Mouse (Mus musculus): ENCODE results near the gene Eno1. TPM values are rescaled to one million over a fixed set of nuclear protein-coding genes. Genes with fewer than 3 reads are reported as not detected.
A peak's percentile ranks its signal among the peaks of the same experiment; 100 is the strongest.

Eno1 gene
- polyA plus RNA-seq, 1 experiment, result 636 TPM

- Histone ChIP-seq H3K4me1 (ENCODE audit: control insufficient read depth, insufficient read depth, low read length) (peaks cover 29% of the 10 kb centered on the region), H3K36me3 (ENCODE audit: control insufficient read depth, insufficient read depth, low read length) (no peaks in the 10 kb centered on the region; the same call in 1 of the 2 replicates), H3K4me3 (ENCODE audit: insufficient read depth, low read depth, low read length) (no peak overlapping the region), H3K27me3 (replicated peaks; ENCODE audit: control insufficient read depth, insufficient read depth, low read length) (no peaks in the 10 kb centered on the region), H3K27ac (ENCODE audit: insufficient read depth, low read depth, low read length) (no peak overlapping the region)
- TF ChIP-seq POLR2A (IDR thresholded peaks at IDR 0.05; ENCODE audit: low read depth, low read length), result no peak
- TF ChIP-seq CTCF (conservative IDR thresholded peaks at IDR 0.05; ENCODE audit: insufficient read depth, insufficient read length, low read depth, low read length), result no peak
- 67% methylated on average over 8 of the region's 8 CpGs for WGBS
- DNase-seq, result no peak
These were observed 1.8 kb upstream of the Eno1 start for GRCm38 (mm10) chr4:150234599-150235327.

DNA sequence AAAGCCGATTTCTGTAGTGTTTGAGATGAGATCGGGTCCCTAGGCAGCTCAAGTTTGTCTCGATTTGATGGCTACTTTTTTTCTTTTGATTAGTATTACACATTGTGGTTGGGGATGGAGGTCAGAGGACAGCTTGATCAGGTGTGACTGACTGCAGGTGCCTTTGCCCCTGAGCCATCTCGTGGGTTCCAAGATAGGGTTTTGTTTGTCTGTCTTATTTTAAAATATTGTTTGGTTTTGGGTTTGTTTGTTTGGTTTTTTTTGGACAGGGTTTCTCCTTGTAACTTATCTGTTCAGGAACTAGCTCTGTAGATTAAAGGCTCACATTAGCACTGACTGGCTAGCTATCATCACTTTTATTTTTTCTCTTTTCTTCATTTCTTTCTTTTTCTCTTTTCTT is 936 bp upstream of the Eno1 start:
- WGBS, result 70% methylated on average over 4 of the region's 4 CpGs
- no peaks in the 10 kb centered on the region for H3K27me3 ChIP-seq (replicated peaks; ENCODE audit: control insufficient read depth, insufficient read depth, low read length)
- H3K4me1 ChIP-seq (ENCODE audit: control insufficient read depth, insufficient read depth, low read length), result peaks cover 28% of the 10 kb centered on the region
- H3K27ac ChIP-seq (ENCODE audit: insufficient read depth, low read depth, low read length), result no peak overlapping the region
- DNase-seq, result no peak
- TF ChIP-seq POLR2A (IDR thresholded peaks at IDR 0.05; ENCODE audit: low read depth, low read length), result no peak
- TF ChIP-seq CTCF (conservative IDR thresholded peaks at IDR 0.05; ENCODE audit: insufficient read depth, insufficient read length, low read depth, low read length), result no peak
- no peak overlapping the region for H3K4me3 ChIP-seq (ENCODE audit: insufficient read depth, low read depth, low read length)
- no peaks in the 10 kb centered on the region; the same call in 1 of the 2 replicates for H3K36me3 ChIP-seq (ENCODE audit: control insufficient read depth, insufficient read depth, low read length)

- WGBS, result 73% methylated on average over 8 of the region's 8 CpGs
- Histone ChIP-seq H3K27ac (ENCODE audit: insufficient read depth, low read depth, low read length) (peak overlapping the region; percentile 87), H3K36me3 (ENCODE audit: control insufficient read depth, insufficient read depth, low read length) (no peaks in the 10 kb centered on the region; the same call in 1 of the 2 replicates), H3K27me3 (replicated peaks; ENCODE audit: control insufficient read depth, insufficient read depth, low read length) (no peaks in the 10 kb centered on the region), H3K4me1 (ENCODE audit: control insufficient read depth, insufficient read depth, low read length) (peaks cover 28% of the 10 kb centered on the region), H3K4me3 (ENCODE audit: insufficient read depth, low read depth, low read length) (peak overlapping the region; percentile 95)
- DNase-seq, result no peak
- TF ChIP-seq CTCF (conservative IDR thresholded peaks at IDR 0.05; ENCODE audit: insufficient read depth, insufficient read length, low read depth, low read length), result no peak
- TF ChIP-seq POLR2A (IDR thresholded peaks at IDR 0.05; ENCODE audit: low read depth, low read length), result no peak
These were observed 490 bp upstream of the Eno1 start for GRCm38 (mm10) chr4:150236031-150236430.

GRCm38 (mm10) chr4:150237636-150238361 is 1.3 kb downstream of the Eno1 start:
- Histone ChIP-seq H3K4me3 (ENCODE audit: insufficient read depth, low read depth, low read length) (peak overlapping the region; percentile 95), H3K4me1 (ENCODE audit: control insufficient read depth, insufficient read depth, low read length) (peaks cover 25% of the 10 kb centered on the region), H3K27me3 (replicated peaks; ENCODE audit: control insufficient read depth, insufficient read depth, low read length) (no peaks in the 10 kb centered on the region), H3K36me3 (ENCODE audit: control insufficient read depth, insufficient read depth, low read length) (no peaks in the 10 kb centered on the region; the same call in 1 of the 2 replicates), H3K27ac (ENCODE audit: insufficient read depth, low read depth, low read length) (peak overlapping the region; percentile 95)
- no peak for TF ChIP-seq CTCF (conservative IDR thresholded peaks at IDR 0.05; ENCODE audit: insufficient read depth, insufficient read length, low read depth, low read length)
- TF ChIP-seq POLR2A (IDR thresholded peaks at IDR 0.05; ENCODE audit: low read depth, low read length), result no peak
- DNase-seq, result peak; percentile 56
- 1% methylated on average over 21 of the region's 21 CpGs for WGBS

GRCm38 (mm10) chr4:150238433-150239086 is 2.0 kb downstream of the Eno1 start:
- H3K4me3 ChIP-seq (ENCODE audit: insufficient read depth, low read depth, low read length), result peak overlapping the region; percentile 95

GRCm38 (mm10) chr4:150239087-150239480 is 2.6 kb downstream of the Eno1 start:
- Histone ChIP-seq H3K27ac (ENCODE audit: insufficient read depth, low read depth, low read length) (0 out of 2 replicates have a peak overlapping the region, but pooled peaks have one; percentile 5), H3K27me3 (replicated peaks; ENCODE audit: control insufficient read depth, insufficient read depth, low read length) (no peaks in the 10 kb centered on the region), H3K4me1 (ENCODE audit: control insufficient read depth, insufficient read depth, low read length) (peaks cover 25% of the 10 kb centered on the region), H3K36me3 (ENCODE audit: control insufficient read depth, insufficient read depth, low read length) (peaks cover 3% of the 10 kb centered on the region), H3K4me3 (ENCODE audit: insufficient read depth, low read depth, low read length) (no peak overlapping the region)
- 49% methylated on average over 5 of the region's 5 CpGs for WGBS
- TF ChIP-seq POLR2A (IDR thresholded peaks at IDR 0.05; ENCODE audit: low read depth, low read length) (no peak), CTCF (conservative IDR thresholded peaks at IDR 0.05; ENCODE audit: insufficient read depth, insufficient read length, low read depth, low read length) (no peak)
- DNase-seq, result no peak

More at GRCm38 (mm10) chr4:150238433-150239086, 2.0 kb downstream of the Eno1 start:
- Histone ChIP-seq H3K27ac (ENCODE audit: insufficient read depth, low read depth, low read length) (0 out of 2 replicates have a peak overlapping the region, but pooled peaks have one; percentile 5), H3K27me3 (replicated peaks; ENCODE audit: control insufficient read depth, insufficient read depth, low read length) (no peaks in the 10 kb centered on the region), H3K36me3 (ENCODE audit: control insufficient read depth, insufficient read depth, low read length) (peaks cover 2% of the 10 kb centered on the region), H3K4me1 (ENCODE audit: control insufficient read depth, insufficient read depth, low read length) (peaks cover 25% of the 10 kb centered on the region)
- DNase-seq, result peak; percentile 54
- 23% methylated on average over 3 of the region's 3 CpGs for WGBS
- no peak for TF ChIP-seq CTCF (conservative IDR thresholded peaks at IDR 0.05; ENCODE audit: insufficient read depth, insufficient read length, low read depth, low read length)
- no peak for TF ChIP-seq POLR2A (IDR thresholded peaks at IDR 0.05; ENCODE audit: low read depth, low read length)
